Mouse (Mus musculus) ES-E14 (cell line): Measurements from ENCODE around the gene Asic2.

ENCODE experiments used
- CHD2 ChIP-seq: IDR thresholded peaks from 2 replicates; pipeline ENCODE4 v1.6.1; 2014; ENCODE audit warnings: mild to moderate bottlenecking, low read depth, low read length, inconsistent platforms
- HCFC1 ChIP-seq: IDR thresholded peaks from 2 replicates; pipeline ENCODE4 v1.6.1; 2012; ENCODE audit warnings: low read length, inconsistent platforms, borderline replicate concordance; ENCODE audit not compliant: insufficient read depth
- MAFK ChIP-seq: IDR thresholded peaks from 2 replicates; pipeline ENCODE4 v1.6.1; 2014; ENCODE audit warnings: mild to moderate bottlenecking, low read depth, low read length, inconsistent platforms; ENCODE audit not compliant: insufficient read depth
- ZC3H11A ChIP-seq: IDR thresholded peaks from 2 replicates; pipeline ENCODE4 v1.6.1; 2012; ENCODE audit warnings: low read depth, mild to moderate bottlenecking, inconsistent platforms, low read length, borderline replicate concordance
- ZNF384 ChIP-seq: IDR thresholded peaks from 2 replicates; pipeline ENCODE4 v1.6.1; 2012; ENCODE audit warnings: low read depth, low read length, inconsistent platforms

DNA sequence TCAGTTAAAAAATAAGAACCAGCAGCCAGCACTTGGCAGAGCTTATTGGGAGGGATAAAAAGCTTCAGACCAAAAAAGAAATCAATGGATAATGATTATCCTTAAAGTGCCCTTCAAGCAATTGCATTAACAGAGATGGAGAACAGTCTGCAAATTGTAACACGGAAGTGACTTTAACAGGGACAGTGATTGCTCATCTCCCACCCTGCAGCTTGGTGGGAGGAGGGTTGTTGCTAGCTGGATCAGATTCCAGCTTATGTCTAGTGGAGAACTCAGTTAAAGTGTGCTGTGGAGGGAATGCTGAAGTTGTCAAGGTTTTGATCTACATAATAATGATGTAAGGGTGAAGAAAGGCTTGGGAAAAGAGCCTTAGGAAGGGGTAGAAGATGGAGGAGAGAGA is 471.8 kb downstream of the Asic2 start:
- TF ChIP-seq CHD2 (no peak), MAFK (no peak), ZNF384 (no peak), ZC3H11A (no peak), HCFC1 (no peak)
